Mouse (Mus musculus): Measurements from ENCODE around the gene Ncbp2. TPM values are rescaled to one million over a fixed set of nuclear protein-coding genes. Genes with fewer than 3 reads are reported as not detected.

Ncbp2 gene
- total RNA-seq (2014; rRNA removed) (8.4 and 10.5 TPM in 2 replicates), polyA plus RNA-seq (2012; rRNA removed) (6.9 and 8.4 TPM in 2 replicates)

- no peaks in the 10 kb centered on the region for H3K36me3 ChIP-seq (ENCODE audit: control insufficient read depth, insufficient read depth, low read length)
- H3K27ac ChIP-seq (replicated peaks; ENCODE audit: insufficient read depth, low read depth, low read length): peak within 1 kb of the TSS; percentile 66
- peak; percentile 76 for DNase-seq (ENCODE audit: extremely low read depth, low read depth, low spot score)
- H3K4me1 ChIP-seq (ENCODE audit: control insufficient read depth, insufficient read depth, low read length): peaks cover 8% of the 10 kb centered on the region
- H3K79me2 ChIP-seq (ENCODE audit: control insufficient read depth, insufficient read depth, low read length): peaks cover 23% of the 10 kb centered on the region; the same call in 1 of the 2 replicates
- peak within 1 kb of the TSS; percentile 93 for H3K9ac ChIP-seq (ENCODE audit: low read depth, low read length)
- peak within 1 kb of the TSS; percentile 95 for H3K4me3 ChIP-seq (ENCODE audit: insufficient read depth, low read depth, low read length)
- no peaks in the 10 kb centered on the region for H3K27me3 ChIP-seq (ENCODE audit: control insufficient read depth, insufficient read depth, low read length)
- TF ChIP-seq CTCF (IDR thresholded peaks at IDR 0.05; ENCODE audit: low read depth, low read length) (no peak), POLR2A (IDR thresholded peaks at IDR 0.05; ENCODE audit: extremely low read depth, insufficient read depth, low read length) (no peak)
- WGBS: under 1% methylated on average over 55 of the region's 55 CpGs
These were observed at the start of gene Ncbp2, which contains the start of gene 0610012G03Rik for GRCm38 (mm10) chr16:31948345-31948774. Ncbp2 (plus strand) TSS chr16:31948513. 0610012G03Rik (minus strand) TSS chr16:31948494.

- Histone ChIP-seq H3K79me2 (ENCODE audit: control insufficient read depth, insufficient read depth, low read length) (no peaks in the 10 kb centered on the region), H3K4me3 (ENCODE audit: insufficient read depth, low read depth, low read length) (no peak overlapping the region), H3K36me3 (ENCODE audit: control insufficient read depth, insufficient read depth, low read length) (no peaks in the 10 kb centered on the region), H3K27ac (replicated peaks; ENCODE audit: insufficient read depth, low read depth, low read length) (no peak overlapping the region), H3K4me1 (ENCODE audit: control insufficient read depth, insufficient read depth, low read length) (no peaks in the 10 kb centered on the region), H3K27me3 (ENCODE audit: control insufficient read depth, insufficient read depth, low read length) (no peaks in the 10 kb centered on the region), H3K9ac (ENCODE audit: low read depth, low read length) (no peak overlapping the region)
- no peak for DNase-seq (ENCODE audit: extremely low read depth, low read depth, low spot score)
- 86% methylated on average over 18 of the region's 18 CpGs for WGBS
- no peak for TF ChIP-seq CTCF (IDR thresholded peaks at IDR 0.05; ENCODE audit: low read depth, low read length)
- TF ChIP-seq POLR2A (IDR thresholded peaks at IDR 0.05; ENCODE audit: extremely low read depth, insufficient read depth, low read length): no peak
These were observed 49.6 kb upstream of the Ncbp2 start for GRCm38 (mm10) chr16:31898546-31899326.

- no peak overlapping the region for H3K4me3 ChIP-seq (ENCODE audit: insufficient read depth, low read depth, low read length)
- H3K9ac ChIP-seq (ENCODE audit: low read depth, low read length): no peak overlapping the region
- no peaks in the 10 kb centered on the region for H3K27me3 ChIP-seq (ENCODE audit: control insufficient read depth, insufficient read depth, low read length)
- H3K79me2 ChIP-seq (ENCODE audit: control insufficient read depth, insufficient read depth, low read length): no peaks in the 10 kb centered on the region
- no peak for DNase-seq (ENCODE audit: extremely low read depth, low read depth, low spot score)
- H3K4me1 ChIP-seq (ENCODE audit: control insufficient read depth, insufficient read depth, low read length): no peaks in the 10 kb centered on the region
- no peaks in the 10 kb centered on the region for H3K36me3 ChIP-seq (ENCODE audit: control insufficient read depth, insufficient read depth, low read length)
- WGBS: 87% methylated on average over 1 of the region's 1 CpGs
- no peak overlapping the region for H3K27ac ChIP-seq (replicated peaks; ENCODE audit: insufficient read depth, low read depth, low read length)
- no peak for TF ChIP-seq CTCF (IDR thresholded peaks at IDR 0.05; ENCODE audit: low read depth, low read length)
- no peak for TF ChIP-seq POLR2A (IDR thresholded peaks at IDR 0.05; ENCODE audit: extremely low read depth, insufficient read depth, low read length)
These were observed 46.4 kb upstream of the Ncbp2 start for GRCm38 (mm10) chr16:31901886-31902285.

- no peaks in the 10 kb centered on the region for H3K4me1 ChIP-seq (ENCODE audit: control insufficient read depth, insufficient read depth, low read length)
- no peaks in the 10 kb centered on the region for H3K27me3 ChIP-seq (ENCODE audit: control insufficient read depth, insufficient read depth, low read length)
- no peaks in the 10 kb centered on the region for H3K36me3 ChIP-seq (ENCODE audit: control insufficient read depth, insufficient read depth, low read length)
- no peak overlapping the region for H3K4me3 ChIP-seq (ENCODE audit: insufficient read depth, low read depth, low read length)
- WGBS: 90% methylated on average over 8 of the region's 8 CpGs
- no peak overlapping the region for H3K27ac ChIP-seq (replicated peaks; ENCODE audit: insufficient read depth, low read depth, low read length)
- DNase-seq (ENCODE audit: extremely low read depth, low read depth, low spot score): no peak
- TF ChIP-seq POLR2A (IDR thresholded peaks at IDR 0.05; ENCODE audit: extremely low read depth, insufficient read depth, low read length) (no peak), CTCF (IDR thresholded peaks at IDR 0.05; ENCODE audit: low read depth, low read length) (no peak)
- H3K79me2 ChIP-seq (ENCODE audit: control insufficient read depth, insufficient read depth, low read length): no peaks in the 10 kb centered on the region
- H3K9ac ChIP-seq (ENCODE audit: low read depth, low read length): no peak overlapping the region
These were observed 45.1 kb upstream of the Ncbp2 start for GRCm38 (mm10) chr16:31903239-31903638.

- no peak for DNase-seq (ENCODE audit: extremely low read depth, low read depth, low spot score)
- TF ChIP-seq CTCF (IDR thresholded peaks at IDR 0.05; ENCODE audit: low read depth, low read length): peak; percentile 47; the same call in 1 of the 2 replicates
- TF ChIP-seq POLR2A (IDR thresholded peaks at IDR 0.05; ENCODE audit: extremely low read depth, insufficient read depth, low read length): no peak
These were observed 43.0 kb upstream of the Ncbp2 start for GRCm38 (mm10) chr16:31905331-31905730.

More at GRCm38 (mm10) chr16:31905331-31905730, 43.0 kb upstream of the Ncbp2 start:
- 74% methylated on average over 4 of the region's 4 CpGs for WGBS
- no peak overlapping the region for H3K27ac ChIP-seq (replicated peaks; ENCODE audit: insufficient read depth, low read depth, low read length)
- no peak overlapping the region for H3K9ac ChIP-seq (ENCODE audit: low read depth, low read length)
- no peaks in the 10 kb centered on the region for H3K27me3 ChIP-seq (ENCODE audit: control insufficient read depth, insufficient read depth, low read length)
- no peaks in the 10 kb centered on the region for H3K36me3 ChIP-seq (ENCODE audit: control insufficient read depth, insufficient read depth, low read length)
- H3K4me1 ChIP-seq (ENCODE audit: control insufficient read depth, insufficient read depth, low read length): no peaks in the 10 kb centered on the region
- H3K4me3 ChIP-seq (ENCODE audit: insufficient read depth, low read depth, low read length): no peak overlapping the region
- H3K79me2 ChIP-seq (ENCODE audit: control insufficient read depth, insufficient read depth, low read length): no peaks in the 10 kb centered on the region

Measured in liver, adult 2 months (tissue).